Mouse (Mus musculus): ENCODE data around the gene Rho. TPM values are rescaled to one million over a fixed set of nuclear protein-coding genes. Genes with fewer than 3 reads are reported as not detected.

Gene Rho
- total and polyA plus RNA-seq, 3 experiments = 0.27 TPM; not detected in 2

GRCm38 (mm10) chr6:115916611-115917010, 14.9 kb upstream of the Rho start:
- no peak overlapping the region for H3K4me3 ChIP-seq (ENCODE audit: low read depth, low read length)
- H3K9me3 ChIP-seq (replicated peaks) = no peaks in the 10 kb centered on the region
- DNase-seq (ENCODE audit: low spot score) (no peak), ATAC-seq (ENCODE audit: extremely low read depth, insufficient number of reproducible peaks, low FRiP score, poor library complexity, severe bottlenecking) (no peak)
- H3K27me3 ChIP-seq (ENCODE audit: insufficient read depth, low read length) = peaks cover 5% of the 10 kb centered on the region; the same call in 1 of the 2 replicates
- H3K36me3 ChIP-seq (replicated peaks) = no peaks in the 10 kb centered on the region
- TF ChIP-seq TAL1 (conservative IDR thresholded peaks at IDR 0.05; ENCODE audit: low read depth, low read length) = no peak
- no peak for TF ChIP-seq POLR2AphosphoS5 (IDR thresholded peaks at IDR 0.05; ENCODE audit: insufficient replicate concordance, low read depth, low read length)
- no peak for TF ChIP-seq GATA1 (IDR thresholded peaks at IDR 0.05; ENCODE audit: borderline replicate concordance, low read length)
- no peak for TF ChIP-seq CTCF (IDR thresholded peaks at IDR 0.05; ENCODE audit: low read depth, low read length)
- TF ChIP-seq GATA2 (IDR thresholded peaks at IDR 0.05; ENCODE audit: borderline replicate concordance, low read depth, low read length) = no peak
- no peaks in the 10 kb centered on the region for H3K4me1 ChIP-seq (ENCODE audit: insufficient read depth, low read depth, low read length)

GRCm38 (mm10) chr6:115918615-115919014, 12.9 kb upstream of the Rho start:
- no peaks in the 10 kb centered on the region for H3K4me1 ChIP-seq (ENCODE audit: insufficient read depth, low read depth, low read length)
- peaks cover 11% of the 10 kb centered on the region; the same call in 1 of the 2 replicates for H3K27me3 ChIP-seq (ENCODE audit: insufficient read depth, low read length)
- H3K9me3 ChIP-seq (replicated peaks) = no peaks in the 10 kb centered on the region
- DNase-seq (ENCODE audit: low spot score) (no peak), ATAC-seq (ENCODE audit: extremely low read depth, insufficient number of reproducible peaks, low FRiP score, poor library complexity, severe bottlenecking) (no peak)
- no peaks in the 10 kb centered on the region for H3K36me3 ChIP-seq (replicated peaks)
- no peak overlapping the region for H3K4me3 ChIP-seq (ENCODE audit: low read depth, low read length)
- TF ChIP-seq POLR2AphosphoS5 (IDR thresholded peaks at IDR 0.05; ENCODE audit: insufficient replicate concordance, low read depth, low read length) (no peak), TAL1 (conservative IDR thresholded peaks at IDR 0.05; ENCODE audit: low read depth, low read length) (no peak), CTCF (IDR thresholded peaks at IDR 0.05; ENCODE audit: low read depth, low read length) (no peak), GATA2 (IDR thresholded peaks at IDR 0.05; ENCODE audit: borderline replicate concordance, low read depth, low read length) (no peak), GATA1 (IDR thresholded peaks at IDR 0.05; ENCODE audit: borderline replicate concordance, low read length) (no peak)

GRCm38 (mm10) chr6:115919876-115920275, 11.7 kb upstream of the Rho start:
- DNase-seq (ENCODE audit: low spot score) (no peak), ATAC-seq (ENCODE audit: extremely low read depth, insufficient number of reproducible peaks, low FRiP score, poor library complexity, severe bottlenecking) (no peak)
- no peak overlapping the region for H3K4me3 ChIP-seq (ENCODE audit: low read depth, low read length)
- H3K4me1 ChIP-seq (ENCODE audit: insufficient read depth, low read depth, low read length) = no peaks in the 10 kb centered on the region
- H3K36me3 ChIP-seq (replicated peaks) = no peaks in the 10 kb centered on the region
- H3K27me3 ChIP-seq (ENCODE audit: insufficient read depth, low read length) = peaks cover 14% of the 10 kb centered on the region; the same call in 1 of the 2 replicates
- TF ChIP-seq GATA1 (IDR thresholded peaks at IDR 0.05; ENCODE audit: borderline replicate concordance, low read length) = no peak
- no peak for TF ChIP-seq GATA2 (IDR thresholded peaks at IDR 0.05; ENCODE audit: borderline replicate concordance, low read depth, low read length)
- no peak for TF ChIP-seq TAL1 (conservative IDR thresholded peaks at IDR 0.05; ENCODE audit: low read depth, low read length)
- no peak for TF ChIP-seq POLR2AphosphoS5 (IDR thresholded peaks at IDR 0.05; ENCODE audit: insufficient replicate concordance, low read depth, low read length)
- no peak for TF ChIP-seq CTCF (IDR thresholded peaks at IDR 0.05; ENCODE audit: low read depth, low read length)
- no peaks in the 10 kb centered on the region for H3K9me3 ChIP-seq (replicated peaks)

GRCm38 (mm10) chr6:115924829-115925228, 6.7 kb upstream of the Rho start:
- ATAC-seq (ENCODE audit: extremely low read depth, insufficient number of reproducible peaks, low FRiP score, poor library complexity, severe bottlenecking) = no peak
- H3K9me3 ChIP-seq (replicated peaks) = no peaks in the 10 kb centered on the region
- no peak overlapping the region for H3K4me3 ChIP-seq (ENCODE audit: low read depth, low read length)
- TF ChIP-seq POLR2AphosphoS5 (IDR thresholded peaks at IDR 0.05; ENCODE audit: insufficient replicate concordance, low read depth, low read length) (no peak), GATA1 (IDR thresholded peaks at IDR 0.05; ENCODE audit: borderline replicate concordance, low read length) (no peak), TAL1 (conservative IDR thresholded peaks at IDR 0.05; ENCODE audit: low read depth, low read length) (no peak), GATA2 (IDR thresholded peaks at IDR 0.05; ENCODE audit: borderline replicate concordance, low read depth, low read length) (no peak), CTCF (IDR thresholded peaks at IDR 0.05; ENCODE audit: low read depth, low read length) (no peak)
- H3K36me3 ChIP-seq (replicated peaks) = no peaks in the 10 kb centered on the region
- H3K4me1 ChIP-seq (ENCODE audit: insufficient read depth, low read depth, low read length) = no peaks in the 10 kb centered on the region
- H3K27me3 ChIP-seq (ENCODE audit: insufficient read depth, low read length) = peaks cover 9% of the 10 kb centered on the region; the same call in 1 of the 2 replicates
- no peak for DNase-seq (ENCODE audit: low spot score)

GRCm38 (mm10) chr6:115926416-115926815, 5.1 kb upstream of the Rho start:
- Histone ChIP-seq H3K9me3 (replicated peaks) (no peaks in the 10 kb centered on the region), H3K27me3 (ENCODE audit: insufficient read depth, low read length) (peaks cover 9% of the 10 kb centered on the region; the same call in 1 of the 2 replicates), H3K4me1 (ENCODE audit: insufficient read depth, low read depth, low read length) (no peaks in the 10 kb centered on the region), H3K4me3 (ENCODE audit: low read depth, low read length) (no peak overlapping the region), H3K36me3 (replicated peaks) (no peaks in the 10 kb centered on the region)
- DNase-seq (ENCODE audit: low spot score) (no peak), ATAC-seq (ENCODE audit: extremely low read depth, insufficient number of reproducible peaks, low FRiP score, poor library complexity, severe bottlenecking) (no peak)
- TF ChIP-seq GATA2 (IDR thresholded peaks at IDR 0.05; ENCODE audit: borderline replicate concordance, low read depth, low read length) = no peak
- no peak for TF ChIP-seq TAL1 (conservative IDR thresholded peaks at IDR 0.05; ENCODE audit: low read depth, low read length)
- no peak for TF ChIP-seq POLR2AphosphoS5 (IDR thresholded peaks at IDR 0.05; ENCODE audit: insufficient replicate concordance, low read depth, low read length)
- no peak for TF ChIP-seq CTCF (IDR thresholded peaks at IDR 0.05; ENCODE audit: low read depth, low read length)
- TF ChIP-seq GATA1 (IDR thresholded peaks at IDR 0.05; ENCODE audit: borderline replicate concordance, low read length) = no peak

GRCm38 (mm10) chr6:115927292-115928242, 4.0 kb upstream of the Rho start:
- peaks cover 9% of the 10 kb centered on the region; the same call in 1 of the 2 replicates for H3K27me3 ChIP-seq (ENCODE audit: insufficient read depth, low read length)

More at GRCm38 (mm10) chr6:115927292-115928242, 4.0 kb upstream of the Rho start:
- Histone ChIP-seq H3K4me3 (ENCODE audit: low read depth, low read length) (no peak overlapping the region), H3K36me3 (replicated peaks) (no peaks in the 10 kb centered on the region), H3K4me1 (ENCODE audit: insufficient read depth, low read depth, low read length) (no peaks in the 10 kb centered on the region), H3K9me3 (replicated peaks) (no peaks in the 10 kb centered on the region)
- TF ChIP-seq POLR2AphosphoS5 (IDR thresholded peaks at IDR 0.05; ENCODE audit: insufficient replicate concordance, low read depth, low read length) (no peak), GATA1 (IDR thresholded peaks at IDR 0.05; ENCODE audit: borderline replicate concordance, low read length) (no peak), CTCF (IDR thresholded peaks at IDR 0.05; ENCODE audit: low read depth, low read length) (no peak), GATA2 (IDR thresholded peaks at IDR 0.05; ENCODE audit: borderline replicate concordance, low read depth, low read length) (no peak), TAL1 (conservative IDR thresholded peaks at IDR 0.05; ENCODE audit: low read depth, low read length) (no peak)
- DNase-seq (ENCODE audit: low spot score) = no peak
- no peak for ATAC-seq (ENCODE audit: extremely low read depth, insufficient number of reproducible peaks, low FRiP score, poor library complexity, severe bottlenecking)
